Mouse (Mus musculus): Measurements from ENCODE around the gene H2-Q10.
"Not testable (repeated sequence)": the region's sequence is repeated elsewhere in the genome, so short reads cannot be mapped to it uniquely, and the experiment has no call there.

The H2-Q10 gene

DNA sequence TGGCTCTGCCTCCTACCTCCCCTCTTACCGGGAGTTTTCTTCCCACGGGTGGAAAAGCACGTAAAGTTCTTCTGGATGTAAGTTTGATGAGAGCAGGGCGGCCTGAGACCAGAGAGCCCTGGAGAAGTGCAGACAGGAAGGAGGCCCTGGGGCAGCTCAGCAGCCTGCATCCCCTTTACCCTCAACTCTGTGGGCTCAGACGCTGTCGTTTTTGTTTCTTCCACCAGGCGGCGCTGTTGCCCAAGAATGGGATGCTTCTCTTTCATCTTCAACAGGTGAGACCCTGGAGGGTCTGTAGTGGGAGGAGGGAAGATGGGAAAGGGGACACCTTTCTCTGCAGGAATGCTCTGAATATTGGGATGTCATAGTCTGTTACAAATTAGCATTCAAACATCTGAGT is 4.2 kb upstream of the H2-Q10 start:
- peak; percentile 95 for TF ChIP-seq CTCF (conservative IDR thresholded peaks at IDR 0.05; ENCODE audit: low read length)
- peaks cover 34% of the 10 kb centered on the region for H3K27me3 ChIP-seq (ENCODE audit: insufficient read depth, low read length)
- H3K4me3 ChIP-seq (replicated peaks; ENCODE audit: low read length); H3K36me3 ChIP-seq (ENCODE audit: insufficient read depth, low read length); H3K9me3 ChIP-seq (ENCODE audit: low read length): not testable (repeated sequence)
- peaks cover 14% of the 10 kb centered on the region for H3K4me1 ChIP-seq (replicated peaks; ENCODE audit: low read depth, low read length)

DNA sequence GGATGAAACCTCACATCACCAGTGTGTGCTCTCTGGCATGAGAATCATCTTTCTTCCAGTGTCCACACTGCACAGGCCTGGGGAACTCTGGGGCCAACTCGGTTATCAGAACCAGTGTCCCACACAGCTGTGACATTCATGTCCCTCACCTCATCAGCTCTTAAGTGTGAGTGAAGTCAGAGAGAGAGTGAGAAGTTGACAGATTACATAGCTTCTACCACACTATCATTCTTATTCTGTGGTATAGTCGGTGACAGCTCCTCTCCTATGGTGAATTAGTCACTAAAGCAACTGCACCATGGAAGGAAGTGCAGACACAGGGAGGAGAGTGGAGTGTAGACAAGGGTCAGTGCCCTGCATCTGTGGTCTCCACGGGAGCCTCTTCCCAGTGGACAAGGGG is 953 bp upstream of the H2-Q10 start:
- not testable (repeated sequence) for H3K9me3 ChIP-seq (ENCODE audit: low read length); H3K36me3 ChIP-seq (ENCODE audit: insufficient read depth, low read length); H3K4me3 ChIP-seq (replicated peaks; ENCODE audit: low read length)
- H3K27me3 ChIP-seq (ENCODE audit: insufficient read depth, low read length) = peaks cover 47% of the 10 kb centered on the region
- peaks cover 17% of the 10 kb centered on the region for H3K4me1 ChIP-seq (replicated peaks; ENCODE audit: low read depth, low read length)

DNA sequence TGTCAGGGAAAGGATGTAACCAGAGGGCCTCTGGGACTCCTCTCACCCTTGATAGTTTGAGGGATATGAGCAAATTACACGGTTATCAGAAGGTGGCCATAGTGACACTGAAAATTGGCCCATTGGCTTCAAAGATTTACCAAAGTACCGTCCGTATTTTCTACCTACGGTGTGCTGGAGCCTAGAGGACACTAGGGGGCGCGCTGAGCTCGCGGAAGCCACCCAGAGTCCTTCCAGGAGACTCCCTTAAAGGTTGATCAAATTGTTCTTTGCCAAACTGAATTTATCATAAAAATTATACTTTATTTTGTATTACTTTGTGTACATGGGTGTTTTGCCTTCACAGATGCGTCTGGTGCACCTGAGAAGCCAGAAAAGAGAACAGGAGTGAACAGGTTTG is 14.2 kb downstream of the H2-Q10 start:
- H3K4me3 ChIP-seq (replicated peaks; ENCODE audit: low read length) = no peak overlapping the region
- H3K36me3 ChIP-seq (ENCODE audit: insufficient read depth, low read length) = no peaks in the 10 kb centered on the region
- H3K27me3 ChIP-seq (ENCODE audit: insufficient read depth, low read length) = no peaks in the 10 kb centered on the region
- H3K9me3 ChIP-seq (ENCODE audit: low read length) = no peaks in the 10 kb centered on the region
- TF ChIP-seq CTCF (conservative IDR thresholded peaks at IDR 0.05; ENCODE audit: low read length) (peak; percentile 88), NANOG (IDR thresholded peaks at IDR 0.05; ENCODE audit: borderline replicate concordance, low read length) (no peak)
- peaks cover 44% of the 10 kb centered on the region for H3K4me1 ChIP-seq (replicated peaks; ENCODE audit: low read depth, low read length)

DNA sequence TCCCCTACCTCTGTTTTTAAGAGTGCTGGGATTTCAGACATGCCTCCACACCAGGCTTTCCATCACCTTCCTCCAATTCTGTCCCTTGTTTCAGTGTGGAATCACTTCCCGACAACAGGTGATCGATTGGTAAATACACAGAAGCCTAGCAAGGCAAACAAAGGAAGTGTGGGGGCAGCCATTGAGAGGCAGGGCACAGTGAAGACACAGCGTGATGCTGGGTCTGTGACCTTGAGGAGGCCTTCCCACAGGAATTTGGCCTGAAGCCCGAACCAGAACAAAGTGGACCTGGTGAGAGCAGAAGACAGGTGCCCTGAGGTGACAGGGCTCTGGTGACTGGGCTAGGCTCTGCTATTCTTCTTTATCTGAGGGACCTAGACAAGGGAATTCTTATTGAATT is 15.8 kb downstream of the H2-Q10 start:
- no peaks in the 10 kb centered on the region for H3K36me3 ChIP-seq (ENCODE audit: insufficient read depth, low read length)
- no peaks in the 10 kb centered on the region for H3K27me3 ChIP-seq (ENCODE audit: insufficient read depth, low read length)
- peaks cover 59% of the 10 kb centered on the region for H3K4me1 ChIP-seq (replicated peaks; ENCODE audit: low read depth, low read length)
- TF ChIP-seq CTCF (conservative IDR thresholded peaks at IDR 0.05; ENCODE audit: low read length) = no peak
- TF ChIP-seq NANOG (IDR thresholded peaks at IDR 0.05; ENCODE audit: borderline replicate concordance, low read length) = peak; percentile 44; the same call in 1 of the 2 replicates
- TF ChIP-seq POU5F1 (IDR thresholded peaks at IDR 0.05; ENCODE audit: borderline replicate concordance, low read length) = no peak
- H3K9me3 ChIP-seq (ENCODE audit: low read length) = no peaks in the 10 kb centered on the region
- H3K4me3 ChIP-seq (replicated peaks; ENCODE audit: low read length) = no peak overlapping the region

DNA sequence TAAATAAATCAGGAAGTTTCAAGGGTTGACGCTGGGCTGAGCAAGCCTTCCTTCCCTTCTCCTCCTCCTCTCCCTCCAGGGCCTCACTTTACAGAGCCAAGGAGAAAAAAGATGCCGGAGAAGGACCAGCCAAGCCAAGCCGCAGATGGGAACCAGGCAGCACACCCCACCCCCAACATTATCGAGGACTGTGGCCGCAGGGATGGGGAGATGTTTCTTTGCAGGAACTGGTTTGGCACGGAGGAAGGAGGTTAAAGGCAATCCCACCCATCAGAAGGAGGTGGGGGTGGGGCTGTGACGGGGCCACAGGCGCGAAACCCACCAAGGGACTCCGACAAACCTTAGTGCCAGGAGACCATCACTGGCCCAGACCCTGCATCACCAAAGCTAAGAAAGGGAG is 16.8 kb downstream of the H2-Q10 start:
- TF ChIP-seq NANOG (IDR thresholded peaks at IDR 0.05; ENCODE audit: borderline replicate concordance, low read length) (no peak), POU5F1 (IDR thresholded peaks at IDR 0.05; ENCODE audit: borderline replicate concordance, low read length) (no peak), CTCF (conservative IDR thresholded peaks at IDR 0.05; ENCODE audit: low read length) (no peak)
- H3K4me3 ChIP-seq (replicated peaks; ENCODE audit: low read length) = peak overlapping the region; percentile 57
- H3K4me1 ChIP-seq (replicated peaks; ENCODE audit: low read depth, low read length) = peaks cover 69% of the 10 kb centered on the region
- no peaks in the 10 kb centered on the region for H3K9me3 ChIP-seq (ENCODE audit: low read length)
- no peaks in the 10 kb centered on the region for H3K36me3 ChIP-seq (ENCODE audit: insufficient read depth, low read length)
- no peaks in the 10 kb centered on the region for H3K27me3 ChIP-seq (ENCODE audit: insufficient read depth, low read length)

DNA sequence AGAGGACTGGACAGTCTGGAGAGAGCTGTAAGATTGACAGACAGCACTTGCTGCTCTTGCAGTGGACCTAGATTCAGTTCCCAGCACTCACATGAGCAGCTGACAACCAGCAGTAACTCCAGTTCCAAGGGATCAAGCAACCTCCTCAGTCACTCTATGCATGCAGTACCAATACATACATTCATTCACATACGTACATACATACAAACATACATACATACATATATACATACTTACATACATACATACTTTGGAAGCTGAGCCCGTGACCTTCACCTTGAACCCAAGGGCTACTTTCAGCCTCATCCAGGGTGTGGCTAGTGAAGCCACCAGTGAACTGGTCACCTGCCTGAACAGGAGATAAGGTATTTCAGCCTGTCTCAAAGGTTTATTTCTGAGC is 18.2 kb downstream of the H2-Q10 start:
- Histone ChIP-seq H3K9me3 (ENCODE audit: low read length) (no peaks in the 10 kb centered on the region), H3K4me3 (replicated peaks; ENCODE audit: low read length) (no peak overlapping the region), H3K4me1 (replicated peaks; ENCODE audit: low read depth, low read length) (peaks cover 77% of the 10 kb centered on the region), H3K36me3 (ENCODE audit: insufficient read depth, low read length) (no peaks in the 10 kb centered on the region), H3K27me3 (ENCODE audit: insufficient read depth, low read length) (no peaks in the 10 kb centered on the region)
- TF ChIP-seq NANOG (IDR thresholded peaks at IDR 0.05; ENCODE audit: borderline replicate concordance, low read length) (no peak), CTCF (conservative IDR thresholded peaks at IDR 0.05; ENCODE audit: low read length) (no peak)

DNA sequence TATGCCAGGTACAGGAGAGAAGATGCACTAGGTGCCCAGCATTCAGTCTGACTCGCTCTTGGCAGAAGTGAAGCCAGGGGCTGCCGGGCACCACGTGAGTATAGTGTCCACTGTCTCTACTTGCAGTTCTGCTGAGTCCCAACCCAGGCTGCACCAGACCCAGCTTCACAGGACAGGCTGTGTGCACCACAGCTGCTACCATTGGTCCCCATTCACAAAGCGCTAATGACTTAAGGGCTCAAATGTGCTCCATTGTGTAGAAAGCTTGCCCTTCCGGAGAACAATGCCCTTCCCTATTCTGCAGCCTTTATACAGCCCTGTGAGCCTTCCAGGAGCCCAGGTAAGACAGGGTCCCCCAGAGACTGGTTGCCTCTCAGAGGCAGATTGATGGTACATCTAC is 20.4 kb downstream of the H2-Q10 start:
- H3K27me3 ChIP-seq (ENCODE audit: insufficient read depth, low read length) = no peaks in the 10 kb centered on the region

DNA sequence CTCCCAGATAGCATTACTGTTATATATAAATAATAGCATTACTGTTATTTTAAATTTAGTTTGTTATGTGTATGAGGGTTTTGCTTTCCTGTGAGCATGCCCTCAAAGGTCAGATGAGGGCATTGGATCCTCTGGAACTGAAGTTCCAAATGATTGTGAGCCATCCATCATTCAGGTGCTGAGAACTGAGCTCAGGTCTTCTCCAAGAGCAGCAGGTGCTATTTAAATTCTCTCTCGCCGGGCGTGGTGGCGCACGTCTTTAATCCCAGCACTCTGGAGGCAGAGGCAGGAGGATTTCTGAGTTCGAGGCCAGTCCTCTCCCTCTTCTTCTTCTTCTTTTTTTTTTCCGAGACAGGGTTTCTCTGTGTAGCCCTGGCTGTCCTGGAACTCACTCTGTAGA is 27.2 kb downstream of the H2-Q10 start:
- no peaks in the 10 kb centered on the region for H3K27me3 ChIP-seq (ENCODE audit: insufficient read depth, low read length)
- no peak for TF ChIP-seq CTCF (conservative IDR thresholded peaks at IDR 0.05; ENCODE audit: low read length)
- no peak for TF ChIP-seq POU5F1 (IDR thresholded peaks at IDR 0.05; ENCODE audit: borderline replicate concordance, low read length)
- no peak for TF ChIP-seq NANOG (IDR thresholded peaks at IDR 0.05; ENCODE audit: borderline replicate concordance, low read length)
- no peaks in the 10 kb centered on the region for H3K9me3 ChIP-seq (ENCODE audit: low read length)
- H3K4me3 ChIP-seq (replicated peaks; ENCODE audit: low read length) = no peak overlapping the region
- H3K4me1 ChIP-seq (replicated peaks; ENCODE audit: low read depth, low read length) = peaks cover 79% of the 10 kb centered on the region
- no peaks in the 10 kb centered on the region for H3K36me3 ChIP-seq (ENCODE audit: insufficient read depth, low read length)

More for the DNA sequence above, 20.4 kb downstream of the H2-Q10 start:
- peaks cover 80% of the 10 kb centered on the region for H3K4me1 ChIP-seq (replicated peaks; ENCODE audit: low read depth, low read length)
- no peaks in the 10 kb centered on the region for H3K36me3 ChIP-seq (ENCODE audit: insufficient read depth, low read length)
- peak overlapping the region; percentile 45 for H3K4me3 ChIP-seq (replicated peaks; ENCODE audit: low read length)
- TF ChIP-seq POU5F1 (IDR thresholded peaks at IDR 0.05; ENCODE audit: borderline replicate concordance, low read length) (no peak), NANOG (IDR thresholded peaks at IDR 0.05; ENCODE audit: borderline replicate concordance, low read length) (peak; percentile 54; the same call in 1 of the 2 replicates)
- H3K9me3 ChIP-seq (ENCODE audit: low read length) = no peaks in the 10 kb centered on the region

DNA sequence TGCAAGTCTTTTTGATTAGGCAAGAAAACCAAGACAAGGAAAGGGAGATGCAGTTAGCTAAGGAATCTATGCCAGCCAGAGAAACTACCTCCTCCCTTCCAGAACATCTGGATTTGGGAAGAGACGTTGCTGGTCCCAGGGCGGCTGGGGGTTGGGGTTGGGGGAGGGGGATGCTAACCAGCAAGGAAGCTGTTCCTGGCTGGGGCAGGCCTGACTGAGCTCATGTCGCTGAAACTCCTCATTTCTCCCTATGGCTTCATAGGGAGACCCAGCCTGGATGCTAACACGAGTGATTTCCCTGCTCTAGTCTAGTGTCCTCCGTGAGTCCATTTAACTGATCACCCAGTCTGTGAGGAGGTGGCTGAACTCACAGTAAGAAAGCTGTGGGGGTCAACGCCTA is 32.3 kb downstream of the H2-Q10 start:
- H3K4me1 ChIP-seq (replicated peaks; ENCODE audit: low read depth, low read length) = peaks cover 72% of the 10 kb centered on the region
- no peaks in the 10 kb centered on the region for H3K9me3 ChIP-seq (ENCODE audit: low read length)
- peak overlapping the region; percentile 61 for H3K4me3 ChIP-seq (replicated peaks; ENCODE audit: low read length)
- H3K27me3 ChIP-seq (ENCODE audit: insufficient read depth, low read length) = no peaks in the 10 kb centered on the region
- H3K36me3 ChIP-seq (ENCODE audit: insufficient read depth, low read length) = peaks cover 7% of the 10 kb centered on the region
- no peak for TF ChIP-seq POU5F1 (IDR thresholded peaks at IDR 0.05; ENCODE audit: borderline replicate concordance, low read length)
- no peak for TF ChIP-seq CTCF (conservative IDR thresholded peaks at IDR 0.05; ENCODE audit: low read length)
- no peak for TF ChIP-seq NANOG (IDR thresholded peaks at IDR 0.05; ENCODE audit: borderline replicate concordance, low read length)
